Mouse (Mus musculus): ENCODE measurements at regions not wholly inside any gene's neighbourhood (a gene's known extent, or its start where the extent isn't known, plus 50 kb on each side); places are given as distances from the start of the nearest gene placed in this dataset.

- in situ Hi-C loops (cut with MboI; ENCODE audit: low pct_ligation_motif_present, low pct_unique_long_range_greater_than_20kb, low sequenced_read_pairs), result no loop called here
- no peak overlapping the region for H3K4me3 ChIP-seq (replicated peaks in 1 of 3; ENCODE audit: low read depth in 2 of 3, low read length in 2 of 3, poor library complexity in 1 of 3)
- H3K9me3 ChIP-seq (replicated peaks; ENCODE audit: low read length), result no peaks in the 10 kb centered on the region
- H3K4me2 ChIP-seq (ENCODE audit: insufficient read depth, low read depth, poor library complexity, severe bottlenecking), result no peak overlapping the region
- no peak overlapping the region for H3K9ac ChIP-seq (ENCODE audit: insufficient read depth, low read depth)
- dilution Hi-C loops (cut with MboI; ENCODE audit: extremely low pct_ligation_motif_present, extremely low pct_unique_long_range_greater_than_20kb, low sequenced_read_pairs), result no loop called here
- H3K27ac ChIP-seq (ENCODE audit: insufficient read depth, low read depth), result no peak overlapping the region
- no peak for TF ChIP-seq E2F4 (IDR thresholded peaks at IDR 0.05; ENCODE audit: insufficient replicate concordance, low read depth, low read length)
- TF ChIP-seq ELF1 (IDR thresholded peaks at IDR 0.05; ENCODE audit: low read depth, low read length), result no peak
- TF ChIP-seq JUN (IDR thresholded peaks at IDR 0.05; ENCODE audit: insufficient read depth, low read depth, low read length), result no peak
- TF ChIP-seq IRF4 (IDR thresholded peaks at IDR 0.05; ENCODE audit: low read depth, low read length), result no peak
- H3K36me3 ChIP-seq (replicated peaks in 1 of 2; ENCODE audit: control insufficient read depth in 1 of 2, insufficient read depth in 1 of 2, low read length in 1 of 2), result no peaks in the 10 kb centered on the region
- H3K4me1 ChIP-seq (ENCODE audit: control insufficient read depth in 1 of 2, insufficient read depth in 2 of 2), result no peaks in the 10 kb centered on the region
- H3K27me3 ChIP-seq (replicated peaks), result no peaks in the 10 kb centered on the region
- no peak for DNase-seq (ENCODE audit: extremely low read depth)
- H3K79me2 ChIP-seq (replicated peaks; ENCODE audit: control insufficient read depth, extremely low read depth, insufficient read depth, poor library complexity, severe bottlenecking), result no peaks in the 10 kb centered on the region
Measured at GRCm38 (mm10) chr2:108165085-108165484, 874.6 kb downstream of the Kcna4 start.

Data from CH12.LX (cell line).